8 mouse cellular contexts compared by ENCODE assay signal in genomic region chr1:132355841-132356242, GRCm38 (mm10). TPM values are rescaled to one million over a fixed set of nuclear protein-coding genes. Genes with fewer than 3 reads are reported as not detected.
DNase-seq lines count a peak whose midpoint lies in the region; ATAC-seq and TF ChIP-seq lines count a peak whose summit lies in the region.

No protein-coding gene starts in this region.

- in situ Hi-C loops in Patski (cut with MboI; ENCODE audit: low pct_unique_long_range_greater_than_20kb): loop anchor here (5.0 kb wide), 1 partner anchor 199 kb away; no protein-coding TSS in a partner anchor

- TF ChIP-seq CTCF in Patski (IDR thresholded peaks at IDR 0.05): no peak

- peak; percentile 14 for ATAC-seq in Patski
- ATAC-seq in hindbrain, embryonic 15.5 days (ENCODE audit: low FRiP score, low read depth): peak; percentile 55
- ATAC-seq in megakaryocyte, adult 5-6 weeks (ENCODE audit: poor library complexity, severe bottlenecking): peak; percentile 96

- POLR2A ChIA-PET in Patski (lab: Charles Lee): interaction anchor here (0.6 to 6.6 kb wide), 17 partner anchors 13 to 235 kb away, joined by 3 to 83 read pairs (median 7); partner anchors contain the start of genes Klhdc8a and Nuak2

- H3K4me2 ChIP-seq in hindbrain, embryonic 15.5 days: no peak overlapping the region

- CTCF ChIA-PET in Patski (lab: Charles Lee): interaction anchor here (0.8 to 6.9 kb wide), 25 partner anchors 9 to 234 kb away, joined by 3 to 112 read pairs (median 6); partner anchors contain the start of gene Nuak2

- WGBS in hindbrain, embryonic 15.5 days: 1% methylated on average over 3 of the region's 3 CpGs

- no peaks in the 10 kb centered on the region for H3K9me3 ChIP-seq in hindbrain, embryonic 15.5 days

- no peak overlapping the region for H3K4me3 ChIP-seq in hindbrain, embryonic 15.5 days

- no peak overlapping the region for H3K9ac ChIP-seq in hindbrain, embryonic 15.5 days

- H3K4me1 ChIP-seq in hindbrain, embryonic 15.5 days (replicated peaks): peaks cover 11% of the 10 kb centered on the region

- DNase-seq in Patski (ENCODE audit: low read depth, low spot score): peak; percentile 89
- peak; percentile 92 to 95 for DNase-seq in cerebellum, postnatal 10 days
- DNase-seq in frontal cortex, postnatal 14 days (ENCODE audit: low spot score in 2 of 2): peak; percentile 73 to 86
- peak; percentile 85 to 88 for DNase-seq in layer of hippocampus, postnatal 36 days
- DNase-seq in right cerebral cortex, postnatal 10 days (ENCODE audit: low spot score in 2 of 2): peak; percentile 87 to 89
- peak; percentile 83 for DNase-seq in urinary bladder, postnatal 14 days (ENCODE audit: low spot score)

- H3K27ac ChIP-seq in hindbrain, embryonic 15.5 days (replicated peaks): peak overlapping the region; percentile 63; the same call in 1 of the 2 replicates

- H3K36me3 ChIP-seq in hindbrain, embryonic 15.5 days: peaks cover 34% of the 10 kb centered on the region

- no peaks in the 10 kb centered on the region for H3K27me3 ChIP-seq in Patski
- H3K27me3 ChIP-seq in hindbrain, embryonic 15.5 days: no peaks in the 10 kb centered on the region

RNA-seq across cellular contexts. Expression of gene Tmcc2, which starts 35.2 kb away (rescaled TPM):
- polyA plus RNA-seq in Patski (2021): 12.2 TPM
- 38.1 and 41.4 TPM in 2 replicates for polyA plus RNA-seq in hindbrain, embryonic 15.5 days (2015; fragmentation: Nextera tagmentation; extraction: Ambion mirVana)
- total RNA-seq in layer of hippocampus, postnatal 36 days (2021): 100 to 1,000 TPM; 240 to 247 TPM
- 4.9 and 6.9 TPM in 2 replicates for total RNA-seq in megakaryocyte, adult 5-6 weeks (2015)
- 5.3 and 7.8 TPM in 2 replicates for total RNA-seq in megakaryocyte, adult 5-6 weeks (2017)

RNA-seq across cellular contexts. Expression of gene Nuak2, which starts 39.9 kb away (rescaled TPM):
- polyA plus RNA-seq in Patski (2021): 110 TPM
- polyA plus RNA-seq in hindbrain, embryonic 15.5 days (2015; fragmentation: Nextera tagmentation; extraction: Ambion mirVana): 12.9 and 24.2 TPM in 2 replicates
- total RNA-seq in layer of hippocampus, postnatal 36 days (2021): 1 to 10 TPM in 1 of 2 experiments, under 1 TPM in 1; 0.63 to 1.1 TPM
- total RNA-seq in megakaryocyte, adult 5-6 weeks (2015): 23.9 and 24.2 TPM in 2 replicates
- 14.3 and 16.7 TPM in 2 replicates for total RNA-seq in megakaryocyte, adult 5-6 weeks (2017)

RNA-seq across cellular contexts. Expression of gene Klhdc8a, which starts 57.4 kb away (rescaled TPM):
- polyA plus RNA-seq in Patski (2021): 141 TPM
- 8.7 and 9.5 TPM in 2 replicates for polyA plus RNA-seq in hindbrain, embryonic 15.5 days (2015; fragmentation: Nextera tagmentation; extraction: Ambion mirVana)
- total RNA-seq in layer of hippocampus, postnatal 36 days (2021): 1 to 10 TPM; 3.0 to 3.3 TPM
- not detected in 2 replicates for total RNA-seq in megakaryocyte, adult 5-6 weeks (2015)
- total RNA-seq in megakaryocyte, adult 5-6 weeks (2017): not detected in 2 replicates

Comparison
In these comparisons a context has a peak if more than half of its experiments do, and no peak if none do; other contexts are left out.
1. ATAC-seq: peak in every context shown above with its lines; median percentile 96 in megakaryocyte, adult 5-6 weeks; 55 in hindbrain, embryonic 15.5 days; 14 in Patski.
2. RNA of gene Tmcc2, which starts 35.2 kb away (total RNA-seq): 240 to 247 TPM in layer of hippocampus, postnatal 36 days; 4.9 to 7.8 TPM in megakaryocyte, adult 5-6 weeks; every median in the first group is over 10 times any median in the second.
3. RNA of gene Nuak2, which starts 39.9 kb away (total RNA-seq): 14.3 to 24.2 TPM in megakaryocyte, adult 5-6 weeks; 0.63 to 1.1 TPM in layer of hippocampus, postnatal 36 days; every median in the first group is over 4 times any median in the second.
4. RNA of gene Klhdc8a, which starts 57.4 kb away (total RNA-seq): 3.0 to 3.3 TPM in layer of hippocampus, postnatal 36 days; not detected in megakaryocyte, adult 5-6 weeks; every median in the first group is over 4 times any median in the second.
5. Peak in every context shown above with its lines, with median percentiles within 50 percentile points of each other: DNase-seq.